Mouse (Mus musculus) testis, adult 2 months (tissue): Measurements from ENCODE around the gene Nsun2.

Experiments
- CTCF ChIP-seq: fragments of 200-500 bp; IDR thresholded peaks from 2 replicates; pipeline ENCODE4 v1.5.1; 2012; ENCODE audit warnings: low read depth, mild to moderate bottlenecking, inconsistent platforms, low read length, moderate library complexity; ENCODE audit not compliant: control insufficient read depth, insufficient read depth, insufficient replicate concordance
- POLR2A ChIP-seq: fragments of 200-500 bp; IDR thresholded peaks from 2 replicates; pipeline ENCODE4 v1.6.1; 2012; ENCODE audit warnings: low read depth, mild to moderate bottlenecking, inconsistent platforms, low read length, moderate library complexity; ENCODE audit not compliant: control insufficient read depth

GRCm38 (mm10) chr13:69556728-69557127 lies 23.2 kb downstream of the Nsun2 start:
- TF ChIP-seq POLR2A (no peak), CTCF (no peak)
